32 mouse cellular contexts compared by ENCODE assay signal in genomic region chr13:5735027-5735624, GRCm38 (mm10).
DNase-seq lines count a peak whose midpoint lies in the region; ATAC-seq and TF ChIP-seq lines count a peak whose summit lies in the region.
"Had no signal": no experiment of that assay in that cellular context is flagged by ENCODE, and none has a peak within 500 bp of the region (broad histone marks: within the 10 kb centered on the region; RNA-seq: fewer than 3 reads in every experiment).

No protein-coding gene starts in this region.

- no peak for TF ChIP-seq POLR2A in lung, adult 2 months (IDR thresholded peaks at IDR 0.05; ENCODE audit: borderline replicate concordance, extremely low read depth, low read depth, low read length)

- H3K27ac ChIP-seq in lung, embryonic 14.5 days (ENCODE audit: low read depth), result no peak overlapping the region
- H3K27ac ChIP-seq: embryonic facial prominence, embryonic 10.5 days; embryonic facial prominence, embryonic 13.5 days; forebrain, embryonic 10.5 days; forebrain, embryonic 13.5 days; heart, embryonic 15.5 days; hindbrain, embryonic 10.5 days; hindbrain, embryonic 14.5 days; hindbrain, postnatal 0 days had no signal

- no peak for ATAC-seq in lung, embryonic 14.5 days (ENCODE audit: insufficient read depth)
- ATAC-seq: forebrain, embryonic 13.5 days; forebrain, embryonic 16.5 days; hindbrain, postnatal 0 days; Patski had no signal

- TF ChIP-seq CTCF in lung, embryonic 14.5 days (IDR thresholded peaks at IDR 0.05; ENCODE audit: low read depth), result no peak
- TF ChIP-seq CTCF in lung, adult 2 months (IDR thresholded peaks at IDR 0.05; ENCODE audit: insufficient read depth, low read length), result no peak

- H3K36me3 ChIP-seq in lung, embryonic 14.5 days (ENCODE audit: insufficient read depth), result no peaks in the 10 kb centered on the region
- H3K36me3 ChIP-seq: embryonic facial prominence, embryonic 10.5 days; embryonic facial prominence, embryonic 13.5 days; forebrain, embryonic 10.5 days; G1E; heart, embryonic 12.5 days; heart, embryonic 15.5 days; hindbrain, embryonic 10.5 days had no signal

- peak; percentile 16 for DNase-seq in lung, embryonic 14.5 days
- DNase-seq in lung, adult 2 months, result no peak
- DNase-seq in lung, postnatal 36 days, result peak; percentile 4
- DNase-seq in lung, postnatal 25 days (ENCODE audit: low spot score), result no peak
- DNase-seq in fibroblast of lung, adult 2 months (ENCODE audit: low read depth), result peak; percentile 40
- no peak for DNase-seq in gastrocnemius, postnatal 25 days
- DNase-seq in layer of hippocampus, postnatal 36 days, result no peak
- DNase-seq: adrenal gland, postnatal 10 days; adrenal gland, postnatal 36 days; B cell, adult 2 months; cerebellum, adult 18-20 months; cerebellum, adult 9-10 months; cerebellum, postnatal 25 days; embryo, embryonic 11 days; gastrocnemius, postnatal 10 days; heart, adult 18-20 months; heart, postnatal 10 days; heart, postnatal 36 days had no signal

- H3K4me1 ChIP-seq in lung, embryonic 14.5 days (ENCODE audit: insufficient read depth), result no peaks in the 10 kb centered on the region
- no peaks in the 10 kb centered on the region for H3K4me1 ChIP-seq in lung, adult 2 months (ENCODE audit: control insufficient read depth, insufficient read depth, low read length)
- H3K4me1 ChIP-seq: embryonic facial prominence, embryonic 10.5 days; embryonic facial prominence, embryonic 13.5 days; forebrain, embryonic 10.5 days; forebrain, embryonic 13.5 days; heart, embryonic 12.5 days; heart, embryonic 15.5 days; hindbrain, embryonic 10.5 days had no signal

- H3K9me3 ChIP-seq in lung, embryonic 14.5 days (ENCODE audit: low read depth, low read length), result no peaks in the 10 kb centered on the region
- H3K9me3 ChIP-seq: embryonic facial prominence, embryonic 10.5 days; embryonic facial prominence, embryonic 13.5 days; forebrain, embryonic 10.5 days; forebrain, embryonic 13.5 days; G1E; heart, embryonic 12.5 days; heart, embryonic 15.5 days; hindbrain, embryonic 10.5 days had no signal

- H3K9ac ChIP-seq in lung, embryonic 14.5 days, result no peak overlapping the region
- H3K9ac ChIP-seq: embryonic facial prominence, embryonic 13.5 days; forebrain, embryonic 13.5 days; heart, embryonic 12.5 days; heart, embryonic 15.5 days; hindbrain, embryonic 14.5 days had no signal

- H3K4me3 ChIP-seq in lung, embryonic 14.5 days (ENCODE audit: low read depth, low read length), result no peak overlapping the region
- H3K4me3 ChIP-seq in lung, adult 2 months (replicated peaks; ENCODE audit: extremely low read depth, low read depth, low read length), result no peak overlapping the region
- H3K4me3 ChIP-seq: embryonic facial prominence, embryonic 10.5 days; embryonic facial prominence, embryonic 13.5 days; erythroblast, embryonic 14.5 days; forebrain, embryonic 10.5 days; forebrain, embryonic 13.5 days; heart, embryonic 12.5 days; heart, embryonic 15.5 days; hindbrain, embryonic 10.5 days had no signal

- H3K4me2 ChIP-seq in lung, embryonic 14.5 days, result no peak overlapping the region
- H3K4me2 ChIP-seq: embryonic facial prominence, embryonic 13.5 days; forebrain, embryonic 13.5 days; heart, embryonic 12.5 days; heart, embryonic 15.5 days; hindbrain, embryonic 14.5 days had no signal

- no peaks in the 10 kb centered on the region for H3K27me3 ChIP-seq in lung, embryonic 14.5 days (ENCODE audit: insufficient read depth, low read length)
- H3K27me3 ChIP-seq: CH12.LX; embryonic facial prominence, embryonic 13.5 days; forebrain, embryonic 13.5 days; heart, embryonic 12.5 days; heart, embryonic 15.5 days; Patski had no signal

Comparison
In these comparisons a context has a peak if more than half of its experiments do, and no peak if none do; other contexts are left out.
1. DNase-seq: peak in lung, embryonic 14.5 days (single experiment), lung, postnatal 36 days (single experiment) and fibroblast of lung, adult 2 months (single experiment); none in lung, adult 2 months (single experiment), lung, postnatal 25 days (single experiment), gastrocnemius, postnatal 25 days (single experiment) and layer of hippocampus, postnatal 36 days (0 of 2).